Mouse (Mus musculus) urinary bladder, postnatal 4 days (tissue): ENCODE results near the gene Sox2.

Source experiments
- DNase-seq, 2 experiments: peaks; one replicate each; pipeline ENCODE4 v3.0.0; 2021 to 2022; ENCODE audit warnings: low spot score in 2 of 2

Sox2 gene

DNA sequence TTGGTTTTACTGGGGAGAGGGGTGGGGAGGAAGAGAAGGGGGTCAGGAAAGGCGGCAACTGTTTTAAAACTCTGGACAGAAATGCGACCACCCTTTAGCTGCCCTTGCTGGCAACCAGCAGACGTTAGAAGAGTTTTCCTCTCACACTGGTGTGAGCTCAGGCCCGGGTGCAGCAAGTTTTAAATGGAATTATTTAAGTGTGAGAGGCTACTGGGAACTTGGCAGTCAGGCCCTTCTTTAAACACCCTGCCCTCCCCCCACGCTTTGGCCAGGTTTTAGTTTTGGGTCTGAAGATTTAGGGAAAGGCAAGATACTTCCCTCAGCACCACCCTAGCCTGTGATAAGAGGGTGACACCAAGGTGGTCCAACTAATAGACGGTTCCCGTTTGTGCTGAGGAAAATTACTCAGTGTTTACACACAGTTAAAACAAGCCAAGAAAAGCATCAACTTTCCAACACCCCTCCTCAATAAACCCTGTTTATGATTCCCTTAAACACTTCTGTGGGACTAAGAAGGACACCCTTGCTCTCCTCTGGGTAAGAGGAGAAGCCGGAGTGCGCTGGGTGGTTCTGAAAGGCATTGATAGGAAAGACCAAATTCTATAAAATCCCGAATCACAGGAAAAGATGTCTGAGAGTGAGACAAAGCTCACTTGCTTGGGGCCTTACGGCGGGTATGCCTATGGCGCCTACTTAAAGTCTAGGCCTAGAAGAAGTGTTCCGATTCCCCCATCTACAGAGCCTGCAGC is 10.5 kb downstream of the Sox2 start:
- DNase-seq, result no peak

DNA sequence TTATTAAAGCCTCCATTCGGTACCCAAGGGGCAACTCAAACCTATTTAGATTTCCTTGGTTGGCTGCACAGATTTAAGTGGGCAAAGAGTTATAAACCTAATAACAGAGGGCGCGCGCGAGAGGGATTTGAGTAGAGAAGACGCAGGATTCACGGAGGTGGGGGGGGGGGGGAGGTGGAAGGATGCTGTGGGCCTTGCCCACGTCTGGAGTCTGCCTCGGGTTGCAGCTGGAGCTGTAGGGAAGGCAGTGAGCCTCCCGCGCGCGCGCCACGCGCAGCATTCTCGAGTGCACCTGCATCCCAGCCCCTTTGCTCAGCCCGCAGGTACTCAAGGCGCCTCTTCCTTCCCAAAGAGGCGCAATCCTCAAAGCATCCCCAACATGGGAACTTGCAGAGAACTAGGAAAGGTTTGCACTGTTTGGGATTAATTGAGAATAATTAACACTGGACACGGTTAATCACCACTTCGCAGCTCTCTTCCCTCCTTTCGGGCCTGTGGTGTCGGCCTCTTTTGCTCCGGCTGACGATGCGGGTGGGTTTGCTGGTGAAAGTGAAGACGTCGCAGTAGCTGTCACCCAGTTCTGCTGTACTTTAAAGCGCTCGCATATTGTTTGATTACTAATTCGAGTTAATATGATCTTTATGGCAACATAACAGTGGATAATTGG is 11.3 kb downstream of the Sox2 start:
- DNase-seq, result no peak

DNA sequence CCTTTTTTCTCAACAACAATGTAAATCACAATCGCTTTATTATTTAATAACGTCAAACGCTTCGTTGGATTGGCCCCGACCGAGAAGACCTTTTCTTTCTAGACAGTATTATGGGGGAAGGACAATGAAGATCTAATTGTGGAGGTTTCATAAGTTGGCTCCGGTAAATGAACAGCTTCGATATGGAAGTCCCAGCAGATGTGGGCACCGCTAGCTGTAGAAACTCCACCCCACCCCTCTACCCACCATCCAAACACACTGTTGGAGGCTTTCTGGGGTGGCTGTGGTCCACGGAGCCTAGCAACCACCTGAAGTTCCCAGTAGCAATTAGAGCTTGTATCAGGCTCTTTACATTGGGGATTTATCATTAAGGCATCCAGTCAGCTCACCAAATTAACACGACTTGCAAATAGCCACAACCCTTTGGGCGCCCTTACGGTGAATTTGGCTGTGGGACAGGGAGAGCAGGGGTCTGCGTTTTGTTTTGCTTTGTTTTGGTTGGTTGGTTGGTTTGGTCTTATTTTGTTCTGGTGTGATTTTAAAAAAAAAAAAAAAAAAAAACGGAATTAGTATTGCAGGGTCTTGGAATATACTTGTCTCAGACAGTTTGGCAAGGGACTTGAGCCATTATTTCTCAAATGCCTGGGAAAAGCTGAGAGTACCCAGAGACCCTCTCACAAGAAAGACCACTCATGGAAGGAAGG is 12.0 kb downstream of the Sox2 start:
- DNase-seq, result no peak

DNA sequence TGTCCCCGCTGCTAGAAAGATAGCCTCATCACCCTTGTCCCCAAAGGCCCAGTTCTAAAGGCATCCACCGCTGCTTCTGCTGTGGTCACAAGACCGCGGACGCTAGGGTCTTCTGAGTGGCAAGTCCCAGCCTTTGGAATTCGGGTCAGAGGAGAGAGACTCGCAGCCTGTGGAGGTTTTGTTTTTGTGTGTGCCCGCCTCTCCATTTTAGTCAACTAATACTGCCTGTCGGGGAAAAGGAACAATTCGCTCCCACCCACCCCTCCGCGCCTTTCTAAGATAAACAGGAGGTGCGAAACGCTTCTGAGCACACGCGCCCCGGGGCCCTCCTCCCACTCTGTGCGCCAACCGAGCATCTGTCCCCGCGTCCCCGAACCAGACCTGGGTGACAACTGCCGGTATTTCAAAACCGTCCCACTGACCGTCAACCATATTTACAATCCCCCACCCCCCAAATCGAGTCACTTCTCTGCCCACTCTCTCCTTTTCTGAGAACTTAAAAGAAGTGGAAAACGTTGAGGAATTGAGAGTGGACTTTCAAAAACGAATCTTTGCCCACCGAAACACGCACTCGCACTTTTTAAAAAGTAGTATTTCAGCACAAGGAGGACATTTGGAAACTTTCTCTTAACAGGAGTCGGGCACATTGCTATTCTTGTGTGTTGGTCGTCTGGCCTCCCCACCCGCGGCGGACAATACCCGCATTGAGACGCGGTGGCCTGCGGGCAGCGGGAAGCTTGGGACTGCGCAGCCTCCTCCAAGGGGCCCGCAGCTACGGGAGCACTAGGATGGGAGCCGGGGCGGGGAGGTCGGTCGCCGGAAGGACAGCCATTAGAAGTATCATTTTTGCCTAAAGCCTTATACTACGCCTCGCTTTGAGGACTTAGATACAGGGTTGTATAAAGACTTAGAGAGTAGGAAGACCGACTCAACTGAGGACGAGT is 12.8 kb downstream of the Sox2 start:
- DNase-seq, result no peak

DNA sequence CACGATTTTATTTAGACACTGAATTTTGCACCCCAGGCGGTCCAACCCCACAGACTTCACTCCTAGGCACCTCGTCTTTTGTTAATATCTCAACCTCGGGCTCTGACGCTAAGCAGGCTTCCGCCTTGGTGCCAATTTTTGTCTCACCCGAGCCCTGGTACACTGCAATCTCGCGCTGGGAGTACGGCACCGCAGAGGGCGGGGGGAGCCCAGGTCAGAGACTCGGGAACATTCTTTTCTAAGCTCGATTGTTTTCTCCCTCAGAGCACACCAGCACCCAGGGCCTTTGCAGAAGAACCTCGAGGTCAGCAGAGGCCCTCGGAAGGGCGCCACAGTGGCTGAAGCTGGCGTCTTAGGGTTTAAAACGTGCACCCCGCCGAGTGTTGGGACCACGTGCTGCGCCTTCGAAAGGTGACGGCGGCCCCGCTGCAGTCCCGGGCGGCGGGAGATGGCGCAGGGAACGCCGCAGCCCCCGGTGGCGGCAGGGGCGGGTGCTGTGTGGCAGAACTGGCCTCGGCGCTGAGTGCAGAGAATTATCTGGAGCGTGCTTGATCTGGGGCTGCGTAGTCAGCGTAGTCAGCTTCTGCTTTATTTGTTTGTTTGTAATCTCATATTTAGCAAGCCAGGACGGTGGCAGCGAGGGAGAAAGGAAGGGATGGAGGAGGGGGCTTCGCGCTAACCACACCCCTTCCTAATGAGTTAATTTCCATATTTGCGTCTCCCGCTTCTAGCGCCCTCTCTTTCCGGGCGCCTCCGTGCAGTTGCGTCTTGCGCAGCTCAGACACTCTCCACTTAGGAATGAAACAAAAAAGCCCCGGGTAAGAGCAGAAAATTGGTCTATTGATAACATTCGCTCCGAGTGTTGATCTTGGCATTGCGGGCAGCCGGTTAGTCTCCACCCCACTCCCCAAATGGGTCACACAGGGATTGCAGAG is 13.8 kb downstream of the Sox2 start:
- DNase-seq, result no peak

DNA sequence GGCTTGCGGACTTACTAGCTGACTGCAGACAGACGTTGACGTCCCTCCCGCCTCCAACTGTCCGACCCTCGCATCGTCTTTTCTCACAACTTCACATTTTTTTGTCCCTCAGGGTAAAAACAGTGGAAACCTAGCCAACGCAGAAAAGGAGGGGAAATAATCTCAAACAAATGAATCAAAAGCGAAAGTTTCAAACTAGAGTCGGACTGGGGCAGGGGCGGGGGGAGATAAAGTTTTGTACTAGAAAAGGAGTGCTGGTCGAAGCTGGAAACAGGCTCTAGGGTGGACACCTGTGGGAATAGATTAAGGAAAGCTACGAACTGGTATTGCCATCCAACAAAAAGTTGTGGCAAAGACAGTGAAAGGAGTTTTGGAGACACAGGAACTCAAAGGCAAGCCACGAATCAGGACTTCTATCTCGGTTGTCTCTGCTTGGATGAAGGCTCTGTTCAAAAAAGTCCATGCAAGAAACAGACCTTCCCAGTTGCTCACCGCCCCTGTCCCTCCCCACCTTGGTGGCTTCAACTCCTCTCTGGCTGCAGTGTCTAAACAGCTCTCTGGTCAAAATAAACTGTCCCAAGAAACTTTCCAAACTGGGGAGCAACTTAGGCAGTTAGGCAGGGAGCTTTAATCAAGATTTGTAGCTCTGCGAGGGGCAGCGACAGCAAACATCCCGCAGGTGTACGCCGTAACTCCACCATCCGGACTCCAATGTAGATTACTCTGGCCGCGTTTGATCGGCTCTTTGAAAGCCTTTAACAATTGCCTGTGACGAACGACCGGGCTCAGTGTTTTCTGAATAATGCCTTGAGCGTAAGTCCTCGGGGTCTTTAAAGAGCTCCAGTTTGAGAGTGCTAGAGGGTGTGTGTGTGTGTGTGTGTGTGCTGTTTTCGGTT is 14.7 kb downstream of the Sox2 start:
- DNase-seq, result no peak

DNA sequence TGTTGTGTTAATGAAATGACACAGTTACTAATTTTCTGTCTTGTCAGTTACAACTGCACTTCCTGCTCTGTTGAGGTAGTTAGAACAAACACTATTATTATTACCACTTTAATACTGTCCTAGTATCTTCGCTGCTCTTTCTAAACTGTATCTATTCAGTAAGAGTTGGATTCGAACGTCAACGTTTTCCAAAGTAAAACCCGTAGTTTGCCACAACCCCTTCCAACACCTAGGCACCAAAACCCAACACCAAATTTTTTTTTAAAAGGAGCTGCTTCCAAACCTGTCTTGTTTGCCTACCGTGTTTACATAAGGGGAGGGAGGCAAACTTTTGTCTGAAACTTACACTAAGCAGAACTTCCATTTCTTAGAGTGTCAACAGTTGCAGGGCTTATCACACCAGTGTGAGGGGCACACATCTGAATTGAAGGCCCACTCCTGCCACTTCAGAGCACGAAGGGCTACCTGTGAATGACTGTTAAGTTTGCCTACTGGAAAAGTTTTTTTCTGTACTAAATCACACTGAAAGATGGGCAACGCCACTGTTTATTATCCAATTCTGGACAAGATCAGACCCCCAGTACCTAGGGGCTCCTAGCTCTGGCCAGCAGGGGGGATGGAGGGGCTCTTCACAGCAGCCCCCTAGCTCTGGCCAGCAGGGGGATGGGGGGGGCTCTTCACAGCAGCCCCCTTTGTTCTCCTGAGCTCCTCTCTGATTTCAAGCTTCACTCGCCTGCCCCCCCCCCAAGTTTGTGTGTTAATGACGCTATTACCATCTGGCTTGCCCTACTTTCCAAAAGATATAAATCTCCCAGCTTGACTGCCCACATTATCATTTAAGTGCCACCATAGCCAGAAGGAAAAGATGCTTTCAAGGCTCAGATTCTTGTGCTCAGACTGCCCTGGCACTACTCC is 15.8 kb downstream of the Sox2 start:
- no peak for DNase-seq

DNA sequence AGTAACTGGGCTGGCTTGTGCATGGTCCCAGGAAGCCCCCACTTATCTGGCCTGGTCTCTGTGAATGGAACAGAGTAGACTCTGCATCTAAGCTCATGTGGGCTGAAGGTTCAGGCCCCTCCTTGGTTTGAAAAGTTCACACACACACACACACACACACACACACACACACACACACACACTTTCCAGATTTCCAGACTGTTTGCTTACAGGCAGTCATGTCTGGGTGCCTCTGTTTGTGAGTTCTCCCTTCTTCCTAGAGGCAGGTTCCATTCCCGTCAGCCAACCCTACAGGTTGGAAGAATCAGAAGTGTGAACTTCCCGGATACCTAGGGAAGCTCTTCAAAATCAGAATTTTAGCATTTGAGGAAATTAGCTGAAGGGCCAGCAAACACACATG is 17.0 kb downstream of the Sox2 start:
- DNase-seq, result no peak

DNA sequence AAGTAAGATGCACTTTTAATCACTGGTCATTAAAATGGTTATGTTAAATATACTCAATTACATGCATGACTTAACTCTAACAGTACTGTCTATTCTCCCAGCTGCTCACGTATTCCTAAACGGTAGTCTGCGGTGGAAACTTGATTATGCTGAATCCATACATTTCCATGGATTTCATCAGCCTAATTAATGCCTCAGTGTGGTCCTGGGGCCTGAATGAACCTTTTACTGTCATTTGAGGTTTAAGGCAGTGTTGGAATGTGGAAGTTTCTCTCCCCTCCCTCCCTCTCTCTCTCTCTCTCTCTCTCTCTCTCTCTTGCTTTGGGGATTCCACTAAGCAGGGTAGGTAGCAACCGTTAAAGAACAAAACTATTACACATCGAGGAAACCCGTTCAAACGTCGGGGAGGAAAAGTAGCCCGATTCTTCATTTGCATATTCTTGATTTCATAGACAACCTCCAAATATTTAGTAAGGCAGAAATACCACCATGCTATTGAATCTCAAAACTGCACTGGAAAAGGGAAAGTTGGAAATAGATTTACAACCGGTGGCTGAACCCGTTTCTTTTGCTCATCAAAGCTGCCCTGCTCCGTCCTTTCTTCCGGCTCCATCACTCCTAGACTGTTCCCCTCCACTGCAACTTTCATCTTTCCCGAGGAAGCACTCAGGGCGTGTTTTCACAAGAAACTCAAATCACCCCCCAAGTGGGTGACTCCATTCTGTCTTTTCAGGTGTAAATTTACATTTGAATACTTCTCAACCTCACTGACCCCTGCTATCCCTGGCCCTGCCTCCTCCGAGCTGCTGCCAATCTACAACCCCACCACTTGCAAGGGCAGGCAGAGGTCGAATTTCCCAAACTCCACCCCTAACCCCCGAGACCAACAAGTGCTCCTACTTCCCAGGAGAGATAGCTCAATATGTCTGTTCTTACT is 17.9 kb downstream of the Sox2 start:
- DNase-seq, result no peak

DNA sequence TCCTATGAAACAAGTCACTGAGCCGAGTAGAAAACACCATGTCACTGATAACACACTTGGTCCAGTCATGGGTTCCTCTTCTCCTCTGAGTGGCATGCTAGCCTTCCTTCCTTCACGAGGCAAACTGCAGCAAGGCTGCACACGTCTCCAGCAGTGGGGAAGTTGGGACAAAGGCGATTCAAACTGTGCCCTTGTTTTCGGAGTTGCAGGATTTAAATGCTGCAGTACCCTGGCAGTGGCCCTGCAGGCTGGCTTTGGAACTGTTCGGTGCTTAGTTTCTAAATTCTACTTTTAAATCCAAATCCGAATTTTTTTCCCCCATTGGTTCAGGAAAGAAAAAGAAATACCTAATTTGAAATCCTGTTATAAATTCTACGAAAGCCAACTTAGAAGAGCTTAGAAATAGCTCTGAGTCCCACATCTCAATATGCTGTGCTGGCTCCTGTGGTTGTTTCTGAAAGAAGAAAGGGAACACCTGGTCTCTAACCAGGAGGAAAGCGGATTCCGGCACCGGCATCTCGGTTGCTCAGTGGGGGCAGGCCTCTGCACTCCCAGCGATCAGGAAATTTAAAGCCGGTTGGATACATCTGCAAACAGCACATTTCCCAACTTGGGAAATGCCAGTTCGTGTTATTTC is 20.9 kb downstream of the Sox2 start:
- DNase-seq, result no peak

DNA sequence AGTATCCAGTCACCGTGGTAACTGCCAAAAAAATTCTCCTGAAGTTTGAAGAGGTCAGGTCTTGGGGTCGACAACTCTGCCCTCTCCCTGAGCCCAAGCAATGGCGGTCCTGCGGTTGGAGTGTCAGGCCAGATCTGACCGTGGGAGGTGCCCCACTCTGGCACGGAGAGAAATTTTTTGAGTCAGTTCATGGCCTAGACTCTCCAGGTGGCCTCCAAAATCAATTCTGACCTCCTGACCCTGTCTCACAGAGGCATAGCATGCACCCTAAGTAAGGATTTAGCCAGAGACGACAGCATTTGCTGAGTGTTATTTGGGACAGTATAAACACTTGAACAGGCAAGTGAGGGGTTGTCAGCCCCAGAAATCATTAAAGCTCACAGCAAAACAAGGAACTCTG is 28.6 kb downstream of the Sox2 start:
- DNase-seq, result no peak

DNA sequence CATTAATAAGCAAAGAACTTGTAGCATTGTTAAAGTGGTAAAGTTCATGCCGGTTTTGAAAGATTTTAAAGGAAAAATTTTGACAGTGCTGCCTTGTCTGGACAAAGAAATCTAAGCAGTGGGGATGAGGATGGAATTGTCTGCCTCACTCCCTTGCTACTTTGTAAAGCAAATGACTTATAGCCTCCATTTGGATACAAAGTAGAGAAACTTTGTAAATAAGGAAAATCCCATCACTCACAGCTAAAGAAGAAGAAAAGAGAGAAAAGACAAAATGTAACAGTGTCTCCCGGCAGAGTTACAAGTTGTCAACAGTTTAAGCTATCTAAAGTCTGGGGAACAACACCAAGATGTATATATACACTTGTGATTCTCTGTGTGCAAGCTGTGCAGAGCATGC is 29.2 kb downstream of the Sox2 start:
- no peak for DNase-seq

DNA sequence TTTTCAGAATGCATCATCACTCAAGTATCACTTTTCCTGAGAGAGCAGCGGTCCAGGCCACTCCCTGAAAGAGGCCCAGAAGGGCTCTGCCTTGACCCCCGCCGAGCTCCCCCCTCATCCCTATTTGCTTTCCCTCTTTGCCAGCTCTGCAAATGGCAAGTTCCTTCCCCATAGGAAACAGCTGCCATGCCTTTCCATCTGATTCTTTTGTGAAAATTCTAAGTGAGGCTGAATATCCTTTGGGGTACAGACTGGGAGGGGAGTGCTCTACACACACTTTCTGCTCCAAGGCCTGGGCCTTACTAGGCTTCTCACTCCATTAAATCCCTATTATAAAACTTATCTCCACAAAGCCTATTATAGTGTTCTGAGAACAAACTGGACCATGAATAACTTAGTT is 29.7 kb downstream of the Sox2 start:
- no peak for DNase-seq

DNA sequence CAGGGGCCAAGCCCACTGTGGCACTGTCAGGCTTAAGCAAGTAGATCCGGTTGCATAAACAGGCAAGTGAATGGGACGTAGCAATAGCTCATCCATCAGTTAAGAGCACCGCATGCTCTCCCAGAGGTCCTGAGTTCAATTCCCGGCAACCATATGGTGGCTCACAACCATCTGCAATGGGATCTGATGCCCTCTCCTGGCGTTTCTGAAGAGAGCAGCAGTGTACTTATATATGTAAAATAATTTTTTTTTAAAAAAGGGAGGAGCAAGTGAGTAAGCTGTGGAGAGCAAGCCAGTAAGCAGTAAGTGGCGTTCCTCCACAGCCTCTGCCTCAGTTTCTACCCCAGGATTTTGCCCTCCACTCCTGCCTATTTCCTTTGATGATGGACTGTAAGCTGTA is 37.9 kb downstream of the Sox2 start:
- DNase-seq, result no peak

DNA sequence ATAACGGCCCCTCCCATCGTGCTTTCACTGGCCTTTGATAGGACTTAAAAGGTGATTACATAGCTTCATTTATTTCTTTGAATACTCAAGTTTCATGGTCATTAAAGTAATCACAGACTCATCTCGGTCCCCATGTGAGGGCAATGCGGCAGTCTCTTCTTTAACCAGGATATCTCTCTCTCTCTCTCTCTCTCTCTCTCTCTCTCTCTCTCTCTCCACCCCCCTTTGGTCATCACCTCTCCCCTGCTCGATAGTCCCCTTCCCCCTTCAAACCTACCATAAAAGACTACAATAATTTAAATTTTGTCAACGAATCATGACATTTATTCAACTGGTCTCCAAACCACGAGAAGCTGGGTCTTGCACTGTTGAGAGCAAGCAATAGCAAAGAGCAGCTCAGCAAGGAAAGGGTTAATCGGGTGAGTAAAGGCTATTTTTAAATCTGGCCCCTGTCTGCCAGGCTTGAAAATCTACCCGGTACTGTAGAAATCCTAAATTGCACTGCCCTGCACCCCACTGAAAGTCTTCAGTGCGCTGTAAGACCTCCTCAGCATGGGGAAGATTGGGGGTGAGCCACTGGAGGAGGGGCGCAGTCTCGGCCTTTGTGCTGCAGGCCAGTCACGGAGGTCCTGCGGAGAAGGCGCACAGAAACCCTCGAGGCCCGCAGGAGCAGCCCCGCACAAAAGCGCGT is 41.6 kb downstream of the Sox2 start:
- no peak for DNase-seq

DNA sequence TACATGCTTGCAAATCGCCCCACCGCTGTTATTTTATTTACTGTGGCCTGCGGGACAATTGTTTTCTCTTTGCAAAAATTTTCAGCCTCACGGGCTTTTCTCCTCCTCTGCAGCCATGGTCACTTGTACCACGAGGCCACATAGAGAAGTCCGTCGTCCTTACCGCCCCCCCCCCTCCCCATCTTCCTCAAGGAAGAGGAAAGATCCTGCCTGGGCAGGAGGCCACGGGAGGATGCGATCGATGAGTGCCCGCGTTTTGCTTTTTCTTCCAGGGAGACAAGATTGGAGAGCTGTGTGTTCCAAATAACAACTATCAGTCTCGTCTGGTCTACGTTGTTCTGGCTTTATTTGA is 42.2 kb downstream of the Sox2 start:
- DNase-seq, result no peak
